Mouse (Mus musculus) ES-Bruce4 (cell line): Measurements from ENCODE around the gene Gm4869. TPM values are rescaled to one million over a fixed set of nuclear protein-coding genes. Genes with fewer than 3 reads are reported as not detected.
"Not testable (repeated sequence)": the region's sequence is repeated elsewhere in the genome, so short reads cannot be mapped to it uniquely, and the experiment has no call there.

Experiments
- H3K27ac ChIP-seq: 2 replicates; pipeline ENCODE4 v1.5.1; 2012; ENCODE audit warnings: low read length, inconsistent platforms; ENCODE audit not compliant: insufficient read depth
- H3K27me3 ChIP-seq: 2 replicates; pipeline ENCODE4 v1.6.1; 2012; ENCODE audit warnings: mild to moderate bottlenecking, low read length, inconsistent platforms; ENCODE audit not compliant: control insufficient read depth, poor library complexity, insufficient read depth, severe bottlenecking
- H3K36me3 ChIP-seq: 2 replicates; pipeline ENCODE4 v1.6.1; 2012; ENCODE audit warnings: inconsistent platforms, mild to moderate bottlenecking, low read length, moderate library complexity; ENCODE audit not compliant: control insufficient read depth, poor library complexity, insufficient read depth, severe bottlenecking
- H3K4me1 ChIP-seq: one replicate; pipeline ENCODE4 v1.8.1; 2011; ENCODE audit warnings: low read length; ENCODE audit not compliant: control insufficient read depth, insufficient read depth
- H3K4me3 ChIP-seq: 2 replicates; pipeline ENCODE4 v1.5.1; 2011; ENCODE audit warnings: low read depth, mild to moderate bottlenecking, low read length
- H3K9ac ChIP-seq: 2 replicates; pipeline ENCODE4 v1.6.1; 2012; ENCODE audit warnings: low read depth, mild to moderate bottlenecking, inconsistent platforms; ENCODE audit not compliant: poor library complexity, severe bottlenecking
- H3K9me3 ChIP-seq: replicated peaks from 2 replicates; pipeline ENCODE4 v1.6.1; 2012; ENCODE audit warnings: mild to moderate bottlenecking, low read length, inconsistent platforms; ENCODE audit not compliant: control insufficient read depth, poor library complexity, insufficient read depth, severe bottlenecking
- CTCF ChIP-seq: IDR thresholded peaks from one replicate; pipeline ENCODE4 v1.8.1; 2011; ENCODE audit warnings: low read depth, low read length
- EP300 ChIP-seq: IDR thresholded peaks from 2 replicates; pipeline ENCODE4 v1.6.1; 2011; ENCODE audit warnings: low read depth, low read length; ENCODE audit not compliant: insufficient read depth
- POLR2A ChIP-seq: IDR thresholded peaks from one replicate; pipeline ENCODE4 v1.8.1; 2011; ENCODE audit warnings: low read length; ENCODE audit not compliant: insufficient read depth
- polyA plus RNA-seq: library from polyadenylated mRNA; stranded (reverse); fragments of >200 nt; gene quantifications from 2 replicates; pipeline ENCODE4 v1.2.4, GENCODE M21; 2011; ENCODE audit warnings: low read depth; ENCODE audit not compliant: missing spikeins, insufficient read depth, insufficient read length

Gm4869 gene
- polyA plus RNA-seq, 1 experiment = 0.19 TPM

DNA sequence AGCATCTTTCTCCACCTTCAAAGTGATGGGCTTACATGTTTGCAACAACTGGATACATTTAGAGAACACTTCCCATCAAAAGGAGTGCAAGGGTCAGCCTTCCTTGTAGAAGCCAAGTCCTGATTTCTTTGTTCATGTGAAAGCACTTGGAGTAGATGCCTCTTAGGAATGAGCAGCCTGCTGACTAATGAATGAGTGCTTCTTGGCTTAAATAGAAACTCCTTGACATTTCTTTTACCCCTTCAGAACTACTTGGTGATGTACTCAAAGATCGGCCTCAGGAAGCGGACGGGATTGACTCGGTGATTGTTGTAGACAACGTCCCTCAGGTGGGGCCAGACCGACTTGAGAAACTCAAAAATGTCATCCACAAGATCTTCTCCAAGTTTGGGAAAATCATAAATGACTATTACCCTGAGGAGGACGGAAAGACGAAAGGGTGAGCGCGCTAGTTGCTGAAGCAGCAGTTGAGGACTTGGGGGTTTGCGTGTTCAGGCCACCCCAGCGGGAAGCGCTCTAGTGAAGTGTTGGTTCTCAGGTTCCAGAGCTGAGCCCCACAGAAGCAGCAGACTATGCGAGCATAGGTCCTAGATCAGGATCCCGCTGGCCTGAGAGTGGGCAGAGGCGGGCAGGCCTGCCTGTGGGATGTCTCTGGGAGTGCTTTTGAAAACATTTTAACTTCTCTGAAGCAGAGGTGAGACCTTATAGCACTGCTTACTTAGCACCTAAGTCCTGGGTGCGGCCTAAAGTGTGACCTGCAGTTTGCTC, 20.2 kb upstream of the Gm4869 start:
- TF ChIP-seq POLR2A = no peak
- no peak for TF ChIP-seq EP300
- TF ChIP-seq CTCF = no peak
- no peaks in the 10 kb centered on the region for H3K4me1 ChIP-seq
- H3K9me3 ChIP-seq = no peaks in the 10 kb centered on the region
- H3K27me3 ChIP-seq = no peaks in the 10 kb centered on the region
- no peak overlapping the region for H3K9ac ChIP-seq
- H3K4me3 ChIP-seq = no peak overlapping the region
- H3K36me3 ChIP-seq = peaks cover 39% of the 10 kb centered on the region
- no peak overlapping the region for H3K27ac ChIP-seq

DNA sequence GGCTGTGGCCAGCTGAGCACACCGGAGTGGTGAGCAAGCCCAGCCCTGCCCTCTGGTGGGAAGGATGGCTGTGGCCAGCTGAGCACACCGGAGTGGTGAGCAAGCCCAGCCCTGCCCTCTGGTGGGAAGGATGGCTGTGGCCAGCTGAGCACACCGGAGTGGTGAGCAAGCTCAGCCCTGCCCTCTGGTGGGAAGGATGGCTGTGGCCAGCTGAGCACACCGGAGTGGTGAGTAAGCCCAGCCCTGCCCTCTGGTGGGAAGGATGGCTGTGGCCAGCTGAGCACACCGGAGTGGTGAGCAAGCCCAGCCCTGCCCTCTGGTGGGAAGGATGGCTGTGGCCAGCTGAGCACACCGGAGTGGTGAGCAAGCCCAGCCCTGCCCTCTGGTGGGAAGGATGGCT, 6.3 kb upstream of the Gm4869 start:
- not testable (repeated sequence) for H3K9me3 ChIP-seq, H3K9ac ChIP-seq, H3K27me3 ChIP-seq, H3K27ac ChIP-seq, H3K4me3 ChIP-seq, H3K4me1 ChIP-seq
- peaks cover 54% of the 10 kb centered on the region for H3K36me3 ChIP-seq
- peak; percentile 32 for TF ChIP-seq CTCF

GRCm38 (mm10) chr5:140441406-140441805, 4.0 kb upstream of the Gm4869 start:
- H3K27me3 ChIP-seq = no peaks in the 10 kb centered on the region
- no peak overlapping the region for H3K9ac ChIP-seq
- no peaks in the 10 kb centered on the region for H3K9me3 ChIP-seq
- no peak overlapping the region for H3K4me3 ChIP-seq
- TF ChIP-seq CTCF = no peak
- no peak for TF ChIP-seq EP300
- TF ChIP-seq POLR2A = no peak
- no peak overlapping the region for H3K27ac ChIP-seq
- H3K36me3 ChIP-seq = peaks cover 43% of the 10 kb centered on the region
- peaks cover 6% of the 10 kb centered on the region for H3K4me1 ChIP-seq

DNA sequence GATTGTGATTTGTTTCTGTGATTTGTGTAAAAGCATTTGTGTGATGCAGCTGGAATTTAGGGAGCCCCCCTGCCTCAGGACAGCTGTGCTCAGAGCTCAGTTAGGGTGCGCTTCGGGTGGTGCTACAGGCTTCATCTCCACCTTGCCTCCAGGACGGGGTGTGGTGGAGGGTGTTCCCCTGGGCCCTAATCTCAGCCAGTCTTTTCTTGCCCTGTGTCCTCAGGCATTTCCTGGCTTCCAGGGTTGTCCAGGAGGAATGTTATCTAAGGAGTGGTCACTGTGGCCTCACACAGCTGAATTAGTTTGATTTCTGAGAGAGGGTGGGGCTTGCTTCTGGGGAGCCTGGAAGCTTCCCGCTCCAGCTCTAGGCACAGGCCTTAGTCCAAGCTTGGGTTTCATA, 1.4 kb upstream of the Gm4869 start:
- peaks cover 30% of the 10 kb centered on the region for H3K36me3 ChIP-seq
- H3K27ac ChIP-seq = peak overlapping the region; percentile 65
- no peak overlapping the region for H3K9ac ChIP-seq
- peaks cover 6% of the 10 kb centered on the region for H3K4me1 ChIP-seq
- no peaks in the 10 kb centered on the region for H3K9me3 ChIP-seq
- H3K4me3 ChIP-seq = no peak overlapping the region
- peak; percentile 88 for TF ChIP-seq EP300
- no peak for TF ChIP-seq POLR2A
- no peaks in the 10 kb centered on the region for H3K27me3 ChIP-seq

DNA sequence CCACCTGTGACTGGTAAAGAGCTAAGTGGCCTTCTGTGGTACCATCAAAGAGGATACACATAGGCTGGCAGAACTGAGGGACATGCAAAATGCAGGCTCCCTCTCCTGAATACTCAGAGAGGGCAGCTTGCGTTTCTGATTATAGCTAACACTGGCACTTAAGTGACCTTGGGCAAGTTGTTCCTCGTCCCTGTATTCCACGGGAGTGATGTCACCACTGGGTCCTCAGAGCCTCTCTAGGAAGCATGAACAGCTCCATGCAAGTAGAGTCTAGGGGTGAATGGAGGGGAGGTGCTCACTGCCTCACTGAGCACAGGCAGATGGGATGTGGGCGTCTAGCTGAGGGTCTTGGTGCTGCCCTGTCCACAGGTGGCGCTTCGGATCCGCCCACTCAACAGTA, 609 bp downstream of the Gm4869 start:
- TF ChIP-seq POLR2A (no peak), EP300 (no peak), CTCF (no peak)
- H3K4me1 ChIP-seq = peaks cover 6% of the 10 kb centered on the region
- no peaks in the 10 kb centered on the region for H3K9me3 ChIP-seq
- H3K4me3 ChIP-seq = no peak overlapping the region
- H3K27ac ChIP-seq = no peak overlapping the region
- H3K27me3 ChIP-seq = no peaks in the 10 kb centered on the region
- H3K36me3 ChIP-seq = peaks cover 24% of the 10 kb centered on the region
- no peak overlapping the region for H3K9ac ChIP-seq

- no peaks in the 10 kb centered on the region for H3K36me3 ChIP-seq
- H3K9ac ChIP-seq = no peak overlapping the region
- TF ChIP-seq EP300 (no peak), CTCF (no peak), POLR2A (no peak)
- H3K27ac ChIP-seq = no peak overlapping the region
- no peaks in the 10 kb centered on the region for H3K4me1 ChIP-seq
- H3K9me3 ChIP-seq = no peaks in the 10 kb centered on the region
- no peaks in the 10 kb centered on the region for H3K27me3 ChIP-seq
- H3K4me3 ChIP-seq = no peak overlapping the region
Measured at GRCm38 (mm10) chr5:140454488-140454887, 9.0 kb downstream of the Gm4869 start.
